Mouse (Mus musculus): ENCODE data around the gene Adgrg3. TPM values are rescaled to one million over a fixed set of nuclear protein-coding genes. Genes with fewer than 3 reads are reported as not detected.

Gene Adgrg3
- polyA plus RNA-seq, 2 experiments, result 3.3 to 6.7 TPM

GRCm38 (mm10) chr8:95037106-95037925 lies 19.8 kb downstream of the Adgrg3 start:
- no peaks in the 10 kb centered on the region for H3K36me3 ChIP-seq (ENCODE audit: control insufficient read depth, insufficient read depth, low read length)
- H3K4me1 ChIP-seq (ENCODE audit: control insufficient read depth, insufficient read depth, low read length), result no peaks in the 10 kb centered on the region
- no peak overlapping the region for H3K4me2 ChIP-seq (replicated peaks; ENCODE audit: low read depth, low read length, severe bottlenecking)
- DNase-seq (ENCODE audit: low spot score), result peak; percentile 47
- peak; percentile 55; the same call in 1 of the 2 replicates for ATAC-seq (ENCODE audit: low FRiP score, low read depth)
- H3K9ac ChIP-seq (ENCODE audit: low read depth, low read length, severe bottlenecking), result no peak overlapping the region
- H3K4me3 ChIP-seq (replicated peaks; ENCODE audit: low read length), result no peak overlapping the region
- WGBS, result 66% methylated on average over 7 of the region's 7 CpGs
- no peaks in the 10 kb centered on the region for H3K27me3 ChIP-seq (ENCODE audit: control insufficient read depth, insufficient read depth, low read length)
- H3K27ac ChIP-seq (replicated peaks; ENCODE audit: low read depth, low read length), result no peak overlapping the region
- H3K9me3 ChIP-seq (ENCODE audit: control insufficient read depth, low read length), result no peaks in the 10 kb centered on the region
- TF ChIP-seq POLR2A (IDR thresholded peaks at IDR 0.05; ENCODE audit: borderline replicate concordance, extremely low read depth, insufficient read depth, insufficient read length), result no peak

- H3K36me3 ChIP-seq (ENCODE audit: control insufficient read depth, insufficient read depth, low read length), result no peaks in the 10 kb centered on the region
- no peak for TF ChIP-seq POLR2A (IDR thresholded peaks at IDR 0.05; ENCODE audit: borderline replicate concordance, extremely low read depth, insufficient read depth, insufficient read length)
- H3K4me2 ChIP-seq (replicated peaks; ENCODE audit: low read depth, low read length, severe bottlenecking), result no peak overlapping the region
- H3K9me3 ChIP-seq (ENCODE audit: control insufficient read depth, low read length), result no peaks in the 10 kb centered on the region
- no peak for DNase-seq (ENCODE audit: low spot score)
- no peak overlapping the region for H3K9ac ChIP-seq (ENCODE audit: low read depth, low read length, severe bottlenecking)
- no peak for ATAC-seq (ENCODE audit: low FRiP score, low read depth)
- WGBS, result 67% methylated on average over 6 of the region's 6 CpGs
- H3K27me3 ChIP-seq (ENCODE audit: control insufficient read depth, insufficient read depth, low read length), result no peaks in the 10 kb centered on the region
- H3K4me3 ChIP-seq (replicated peaks; ENCODE audit: low read length), result no peak overlapping the region
- H3K4me1 ChIP-seq (ENCODE audit: control insufficient read depth, insufficient read depth, low read length), result peaks cover 3% of the 10 kb centered on the region; the same call in 1 of the 2 replicates
- no peak overlapping the region for H3K27ac ChIP-seq (replicated peaks; ENCODE audit: low read depth, low read length)
Measured at GRCm38 (mm10) chr8:95041883-95042784, 24.6 kb downstream of the Adgrg3 start.

GRCm38 (mm10) chr8:95044811-95045210 lies 27.3 kb downstream of the Adgrg3 start:
- Histone ChIP-seq H3K27me3 (ENCODE audit: control insufficient read depth, insufficient read depth, low read length) (no peaks in the 10 kb centered on the region), H3K4me1 (ENCODE audit: control insufficient read depth, insufficient read depth, low read length) (peaks cover 5% of the 10 kb centered on the region; the same call in 1 of the 2 replicates), H3K27ac (replicated peaks; ENCODE audit: low read depth, low read length) (no peak overlapping the region), H3K4me3 (replicated peaks; ENCODE audit: low read length) (no peak overlapping the region), H3K4me2 (replicated peaks; ENCODE audit: low read depth, low read length, severe bottlenecking) (no peak overlapping the region), H3K9ac (ENCODE audit: low read depth, low read length, severe bottlenecking) (no peak overlapping the region), H3K9me3 (ENCODE audit: control insufficient read depth, low read length) (no peaks in the 10 kb centered on the region), H3K36me3 (ENCODE audit: control insufficient read depth, insufficient read depth, low read length) (no peaks in the 10 kb centered on the region)
- ATAC-seq (ENCODE audit: low FRiP score, low read depth) (no peak), DNase-seq (ENCODE audit: low spot score) (no peak)
- TF ChIP-seq POLR2A (IDR thresholded peaks at IDR 0.05; ENCODE audit: borderline replicate concordance, extremely low read depth, insufficient read depth, insufficient read length), result no peak
- WGBS, result 65% methylated on average over 4 of the region's 4 CpGs

- no peaks in the 10 kb centered on the region for H3K36me3 ChIP-seq (ENCODE audit: control insufficient read depth, insufficient read depth, low read length)
- no peaks in the 10 kb centered on the region for H3K27me3 ChIP-seq (ENCODE audit: control insufficient read depth, insufficient read depth, low read length)
- 62% methylated on average over 3 of the region's 3 CpGs for WGBS
- peaks cover 5% of the 10 kb centered on the region; the same call in 1 of the 2 replicates for H3K4me1 ChIP-seq (ENCODE audit: control insufficient read depth, insufficient read depth, low read length)
- no peak overlapping the region for H3K4me2 ChIP-seq (replicated peaks; ENCODE audit: low read depth, low read length, severe bottlenecking)
- H3K4me3 ChIP-seq (replicated peaks; ENCODE audit: low read length), result no peak overlapping the region
- ATAC-seq (ENCODE audit: low FRiP score, low read depth) (no peak), DNase-seq (ENCODE audit: low spot score) (no peak)
- no peak overlapping the region for H3K27ac ChIP-seq (replicated peaks; ENCODE audit: low read depth, low read length)
- no peak for TF ChIP-seq POLR2A (IDR thresholded peaks at IDR 0.05; ENCODE audit: borderline replicate concordance, extremely low read depth, insufficient read depth, insufficient read length)
- H3K9me3 ChIP-seq (ENCODE audit: control insufficient read depth, low read length), result no peaks in the 10 kb centered on the region
- H3K9ac ChIP-seq (ENCODE audit: low read depth, low read length, severe bottlenecking), result no peak overlapping the region
Measured at GRCm38 (mm10) chr8:95046982-95047381, 29.5 kb downstream of the Adgrg3 start.

All from limb, embryonic 14.5 days (tissue).